Mouse (Mus musculus) mature B cell (primary cell): Measurements from ENCODE around the gene Myo5a.

ENCODE experiments used
- in situ Hi-C: fragments of 300-500 bp; cut with MboI; formaldehyde crosslinking; loops from 2 replicates; pipeline ENCODE4 v1.14.3; 2019

Gene Myo5a

GRCm38 (mm10) chr9:75201506-75201905, 130.7 kb downstream of the Myo5a start:
- in situ Hi-C loops = no loop called here

GRCm38 (mm10) chr9:75202036-75202435, 131.2 kb downstream of the Myo5a start:
- in situ Hi-C loops = no loop called here

DNA sequence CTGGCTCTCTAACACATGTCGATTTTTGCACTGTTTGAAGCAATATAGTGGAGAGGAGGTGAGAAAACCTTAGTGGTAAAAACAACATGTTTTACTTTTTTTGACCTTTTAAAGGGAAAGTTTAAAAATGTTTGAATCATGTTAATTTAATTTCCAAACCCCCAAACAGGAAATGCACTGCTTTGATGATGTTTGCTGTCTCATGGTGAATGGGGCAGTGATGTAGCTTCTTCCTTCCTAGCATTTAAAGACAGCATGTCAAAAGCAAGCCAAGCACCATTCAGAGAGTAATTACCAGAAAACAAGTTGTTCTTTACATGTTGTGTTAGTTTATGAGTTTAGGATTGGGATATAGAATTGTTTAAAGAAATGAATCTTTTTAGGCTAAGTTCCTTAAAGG, 138.4 kb downstream of the Myo5a start:
- in situ Hi-C loops = no loop called here

DNA sequence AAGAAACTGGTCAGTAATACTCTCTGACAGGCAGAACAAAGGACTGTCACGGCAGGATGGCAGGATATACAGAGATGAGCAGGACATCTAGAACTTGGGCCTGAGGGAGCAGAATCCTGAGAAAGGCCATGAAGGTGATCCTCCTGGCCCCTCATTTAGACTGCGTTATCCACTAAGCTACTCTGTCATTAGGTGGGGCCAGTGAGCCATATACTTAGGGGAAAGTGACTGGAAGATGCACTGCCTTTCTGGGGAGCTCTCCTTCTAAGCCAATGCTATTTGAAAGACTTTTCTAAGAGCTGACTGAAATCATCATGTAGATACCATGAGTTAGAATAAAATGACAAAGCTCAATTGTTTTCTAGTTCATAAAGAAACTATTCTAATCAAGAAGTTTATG, 139.5 kb downstream of the Myo5a start:
- in situ Hi-C loops = no loop called here

GRCm38 (mm10) chr9:75214743-75215413, 144.1 kb downstream of the Myo5a start:
- in situ Hi-C loops = no loop called here

DNA sequence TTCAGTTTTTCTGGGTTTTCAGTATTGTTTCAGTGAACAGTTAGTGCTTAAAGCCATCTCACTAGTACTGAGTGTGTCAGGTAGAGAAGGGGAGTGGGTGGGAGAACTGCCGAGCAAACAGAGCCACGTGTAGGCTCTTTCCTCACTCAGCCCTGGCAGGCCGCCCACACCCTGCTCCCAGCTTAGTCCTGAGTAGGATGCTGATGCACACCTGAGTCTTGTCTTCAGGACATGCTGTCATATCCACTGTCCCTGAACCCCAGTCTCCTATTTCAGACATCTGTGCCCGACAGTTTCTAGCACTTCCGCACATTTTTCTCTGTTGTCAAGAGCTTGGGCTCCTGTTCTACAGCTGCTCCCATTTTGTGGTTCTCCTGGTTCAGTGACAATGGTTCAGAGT, 149.1 kb downstream of the Myo5a start:
- in situ Hi-C loops = no loop called here

- in situ Hi-C loops = no loop called here
These were observed 150.8 kb downstream of the Myo5a start for GRCm38 (mm10) chr9:75221420-75222287.

- in situ Hi-C loops = no loop called here
These were observed 161.3 kb downstream of the Myo5a start, which contains the start of gene Myo5c for GRCm38 (mm10) chr9:75231841-75232746. TSS of gene Myo5c (plus strand) at chr9:75232020.

DNA sequence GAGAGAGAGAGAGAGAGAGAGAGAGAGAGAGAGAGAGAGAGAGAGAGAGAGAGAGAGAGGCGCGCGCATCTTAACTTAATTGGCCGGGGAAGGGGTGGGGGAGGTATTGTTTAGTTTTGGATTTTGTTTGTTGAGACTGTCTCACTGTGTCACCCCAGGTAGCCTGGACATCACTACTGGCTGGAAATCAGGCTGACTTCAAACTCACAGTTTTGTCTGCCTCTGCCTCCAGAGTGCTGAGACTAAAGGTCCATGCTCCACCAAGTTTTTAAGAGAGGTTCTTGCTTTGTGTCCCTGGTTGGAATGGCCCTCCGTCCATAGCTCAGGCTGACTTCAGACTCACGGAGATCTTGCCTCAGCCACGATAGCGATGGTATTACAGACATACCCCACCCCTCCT, 162.0 kb downstream of the Myo5a start:
- in situ Hi-C loops = no loop called here

- in situ Hi-C loops = no loop called here
These were observed 163.5 kb downstream of the Myo5a start for GRCm38 (mm10) chr9:75234271-75234741.

DNA sequence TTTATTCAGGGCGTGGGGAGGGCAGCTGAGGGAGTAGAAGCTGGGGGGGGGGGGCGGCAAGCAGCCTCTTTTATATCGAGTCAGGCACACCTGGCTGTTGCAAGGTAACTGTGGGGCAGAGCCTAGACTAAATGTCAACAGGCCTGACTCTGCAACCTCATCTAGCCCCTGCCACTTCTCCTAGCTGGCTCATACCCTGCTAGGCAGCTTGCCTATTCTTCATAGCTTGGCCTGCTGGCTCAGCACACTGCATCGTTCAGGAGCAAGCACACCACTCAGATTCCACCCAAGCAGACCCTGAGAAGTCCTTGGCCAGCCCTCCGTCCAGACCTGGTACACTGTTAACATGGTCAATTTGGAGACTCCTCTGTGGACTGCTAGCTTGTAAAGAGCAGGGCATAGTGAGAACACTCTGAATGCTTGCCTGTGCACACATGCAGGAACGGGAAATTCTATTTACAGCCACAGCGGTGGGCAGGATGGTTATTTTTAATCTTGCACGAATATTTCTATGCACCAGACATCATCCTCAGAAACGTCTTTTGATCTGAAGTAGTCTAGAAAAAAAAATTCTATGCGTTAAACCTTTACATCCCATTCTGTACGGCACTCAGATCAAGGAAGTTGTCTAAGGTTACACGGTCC, 164.3 kb downstream of the Myo5a start:
- in situ Hi-C loops = no loop called here

DNA sequence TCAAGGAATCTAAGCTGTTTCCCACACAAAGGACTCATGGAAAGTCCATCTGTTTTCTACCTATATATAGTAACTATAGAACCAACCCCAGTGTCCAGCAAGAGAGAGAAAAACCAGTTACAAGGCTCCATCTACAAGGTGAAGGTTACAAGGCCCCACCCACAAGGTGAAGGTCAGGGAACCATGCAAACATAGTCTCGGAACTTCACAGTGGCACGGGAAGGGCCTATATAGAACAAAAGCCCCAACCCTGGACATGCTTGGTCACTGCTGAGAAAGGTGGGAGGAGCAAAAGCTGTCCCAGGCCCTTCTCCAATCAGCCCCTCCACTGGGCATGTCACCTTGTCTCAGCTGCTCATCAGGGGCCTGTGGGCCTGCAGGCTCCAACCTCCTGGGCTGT, 164.9 kb downstream of the Myo5a start:
- in situ Hi-C loops = no loop called here

- in situ Hi-C loops = no loop called here
These were observed 165.8 kb downstream of the Myo5a start for GRCm38 (mm10) chr9:75236416-75237308.

DNA sequence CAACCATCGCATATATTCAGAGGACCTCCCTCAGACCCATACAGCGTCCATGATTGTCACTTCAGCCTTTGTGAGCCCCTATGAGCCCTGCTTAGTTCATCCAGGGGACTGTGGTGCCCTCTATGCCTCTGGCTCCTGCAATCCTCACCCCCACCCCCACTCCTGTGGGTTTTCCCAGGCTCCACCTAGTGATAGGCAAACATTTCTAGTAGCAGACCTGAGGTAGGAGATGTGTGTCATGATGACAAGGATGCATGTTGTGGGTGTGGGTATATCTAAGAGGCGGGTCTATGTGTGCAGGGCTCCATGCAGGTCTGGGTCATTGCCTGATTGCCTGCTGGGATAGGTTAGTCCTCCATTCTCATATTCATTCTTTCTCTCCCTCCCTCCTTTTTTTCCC, 167.4 kb downstream of the Myo5a start:
- in situ Hi-C loops = no loop called here

- in situ Hi-C loops = no loop called here
These were observed 172.2 kb downstream of the Myo5a start for GRCm38 (mm10) chr9:75243052-75243451.

GRCm38 (mm10) chr9:75243730-75244406, 173.1 kb downstream of the Myo5a start:
- in situ Hi-C loops = no loop called here

GRCm38 (mm10) chr9:75244527-75244926, 173.7 kb downstream of the Myo5a start:
- in situ Hi-C loops = no loop called here

- in situ Hi-C loops = no loop called here
These were observed 175.5 kb downstream of the Myo5a start for GRCm38 (mm10) chr9:75246080-75246930.

DNA sequence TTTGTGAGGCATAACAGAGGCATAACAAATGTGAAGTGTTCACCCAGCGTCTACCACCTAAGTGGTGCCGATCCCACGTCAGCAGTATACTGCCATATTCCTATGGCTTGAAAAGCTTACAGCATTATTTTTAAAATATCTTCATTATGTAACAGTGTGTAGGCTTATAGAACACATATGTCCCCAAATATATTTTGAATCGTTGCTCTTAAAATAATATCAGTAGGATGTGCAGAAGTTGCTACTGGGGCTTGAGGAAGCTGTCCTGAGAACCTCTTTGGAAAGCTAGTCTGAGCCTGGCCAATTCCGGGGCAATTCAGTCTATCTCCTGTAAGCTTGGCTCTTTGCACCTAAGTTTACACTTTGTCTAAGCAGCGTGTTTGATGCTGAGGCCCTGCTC, 177.1 kb downstream of the Myo5a start:
- in situ Hi-C loops = no loop called here
